Mouse (Mus musculus): Measurements from ENCODE around the gene Cyp2b10.
"Not testable (repeated sequence)": the region's sequence is repeated elsewhere in the genome, so short reads cannot be mapped to it uniquely, and the experiment has no call there.

Cyp2b10 gene

GRCm38 (mm10) chr7:25897411-25897810, at the start of gene Cyp2b10:
Gene Cyp2b10 (plus strand): TSS chr7:25897620.
- DNase-seq (ENCODE audit: low spot score in 2 of 2), result no peak

GRCm38 (mm10) chr7:25847722-25848443, 49.5 kb upstream of the Cyp2b10 start:
- DNase-seq (ENCODE audit: low spot score in 2 of 2), result peak; percentile 75 to 86

- DNase-seq (ENCODE audit: low spot score in 2 of 2), result peak in 1 of 2 experiments; percentile 7
These were observed 49.0 kb upstream of the Cyp2b10 start for GRCm38 (mm10) chr7:25848444-25848812.

GRCm38 (mm10) chr7:25855082-25855481, 42.3 kb upstream of the Cyp2b10 start:
- peak; percentile 12 to 54 for DNase-seq (ENCODE audit: low spot score in 2 of 2)

- DNase-seq (ENCODE audit: low spot score in 2 of 2), result no peak
These were observed 37.2 kb upstream of the Cyp2b10 start for GRCm38 (mm10) chr7:25859962-25860870.

- DNase-seq (ENCODE audit: low spot score in 2 of 2), result no peak
These were observed 35.1 kb upstream of the Cyp2b10 start for GRCm38 (mm10) chr7:25862365-25862764.

GRCm38 (mm10) chr7:25863756-25864155, 33.7 kb upstream of the Cyp2b10 start:
- DNase-seq (ENCODE audit: low spot score in 2 of 2), result no peak

GRCm38 (mm10) chr7:25864861-25865260, 32.6 kb upstream of the Cyp2b10 start:
- DNase-seq (ENCODE audit: low spot score in 2 of 2), result no peak

GRCm38 (mm10) chr7:25869789-25870188, 27.6 kb upstream of the Cyp2b10 start:
- no peak for DNase-seq (ENCODE audit: low spot score in 2 of 2)

GRCm38 (mm10) chr7:25872624-25873023, 24.8 kb upstream of the Cyp2b10 start:
- no peak for DNase-seq (ENCODE audit: low spot score in 2 of 2)

GRCm38 (mm10) chr7:25878735-25879134, 18.7 kb upstream of the Cyp2b10 start:
- DNase-seq (ENCODE audit: low spot score in 2 of 2), result no peak

GRCm38 (mm10) chr7:25880721-25881120, 16.7 kb upstream of the Cyp2b10 start:
- not testable (repeated sequence) for DNase-seq (ENCODE audit: low spot score in 2 of 2)

GRCm38 (mm10) chr7:25884272-25884671, 13.1 kb upstream of the Cyp2b10 start:
- DNase-seq (ENCODE audit: low spot score in 2 of 2), result no peak

- DNase-seq (ENCODE audit: low spot score in 2 of 2), result no peak
These were observed 9.7 kb upstream of the Cyp2b10 start for GRCm38 (mm10) chr7:25887758-25888157.

GRCm38 (mm10) chr7:25893159-25893558, 4.3 kb upstream of the Cyp2b10 start:
- DNase-seq (ENCODE audit: low spot score in 2 of 2), result no peak

- DNase-seq (ENCODE audit: low spot score in 2 of 2), result no peak
These were observed 2.3 kb upstream of the Cyp2b10 start for GRCm38 (mm10) chr7:25895162-25895561.

- DNase-seq (ENCODE audit: low spot score in 2 of 2), result no peak
These were observed 644 bp downstream of the Cyp2b10 start for GRCm38 (mm10) chr7:25898064-25898463.

- DNase-seq (ENCODE audit: low spot score in 2 of 2), result no peak
These were observed 4.8 kb downstream of the Cyp2b10 start for GRCm38 (mm10) chr7:25902061-25902690.

- DNase-seq (ENCODE audit: low spot score in 2 of 2), result no peak
These were observed 5.7 kb downstream of the Cyp2b10 start for GRCm38 (mm10) chr7:25903156-25903555.

- no peak for DNase-seq (ENCODE audit: low spot score in 2 of 2)
These were observed 6.6 kb downstream of the Cyp2b10 start for GRCm38 (mm10) chr7:25904066-25904465.

- DNase-seq (ENCODE audit: low spot score in 2 of 2), result no peak
These were observed 7.1 kb downstream of the Cyp2b10 start for GRCm38 (mm10) chr7:25904489-25904888.

GRCm38 (mm10) chr7:25907380-25907779, 10.0 kb downstream of the Cyp2b10 start:
- DNase-seq (ENCODE audit: low spot score in 2 of 2), result no peak

Measured in frontal cortex, postnatal 14 days (tissue).